Mouse (Mus musculus) CH12F3 (cell line): ENCODE data around the gene Spata17.

Experiments used
- in situ Hi-C: fragments of 300-500 bp; cut with MboI; formaldehyde crosslinking; loops from 2 replicates; pipeline ENCODE4 v1.14.3; 2020; ENCODE audit warnings: low sequenced_read_pairs

The Spata17 gene

DNA sequence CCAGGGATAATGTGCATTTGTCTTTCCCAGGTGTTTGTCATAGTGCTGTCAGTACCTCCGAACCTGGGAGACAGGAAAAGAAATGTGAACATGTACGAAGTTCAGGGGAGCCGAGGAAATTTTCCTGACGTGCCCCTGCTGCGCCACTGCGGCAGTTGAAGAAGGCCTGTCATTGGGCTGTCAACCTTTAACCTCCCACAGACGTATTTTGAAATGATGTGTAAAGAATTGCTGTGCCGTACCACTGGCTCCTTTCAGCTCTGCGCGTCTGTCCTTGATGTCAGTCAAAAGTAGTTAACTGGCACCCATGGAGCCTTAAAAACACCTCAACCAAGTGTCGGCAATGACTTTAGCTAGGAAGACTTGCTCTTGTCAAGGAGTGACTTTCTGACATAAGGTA lies 205.2 kb downstream of the Spata17 start:
- in situ Hi-C loops, result no loop called here

DNA sequence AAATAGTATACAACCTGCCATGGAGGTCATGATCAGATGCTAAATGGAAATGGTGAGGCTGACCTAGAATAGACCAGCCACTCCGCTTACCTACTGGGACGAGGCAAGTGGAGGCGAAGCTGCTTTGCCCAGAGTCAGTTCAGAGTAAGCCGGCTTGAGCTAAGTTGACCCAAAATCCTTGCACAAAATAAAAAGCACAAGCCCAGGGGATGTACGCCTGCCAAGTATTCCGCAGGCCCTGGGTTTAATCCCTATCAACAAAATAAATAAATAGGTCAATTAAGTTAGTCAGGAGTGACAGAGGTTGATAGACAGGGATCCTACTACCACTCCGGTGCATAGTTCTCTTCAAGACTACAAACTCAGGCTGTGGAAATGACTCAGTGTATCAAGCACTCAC lies 207.0 kb downstream of the Spata17 start:
- in situ Hi-C loops, result no loop called here

DNA sequence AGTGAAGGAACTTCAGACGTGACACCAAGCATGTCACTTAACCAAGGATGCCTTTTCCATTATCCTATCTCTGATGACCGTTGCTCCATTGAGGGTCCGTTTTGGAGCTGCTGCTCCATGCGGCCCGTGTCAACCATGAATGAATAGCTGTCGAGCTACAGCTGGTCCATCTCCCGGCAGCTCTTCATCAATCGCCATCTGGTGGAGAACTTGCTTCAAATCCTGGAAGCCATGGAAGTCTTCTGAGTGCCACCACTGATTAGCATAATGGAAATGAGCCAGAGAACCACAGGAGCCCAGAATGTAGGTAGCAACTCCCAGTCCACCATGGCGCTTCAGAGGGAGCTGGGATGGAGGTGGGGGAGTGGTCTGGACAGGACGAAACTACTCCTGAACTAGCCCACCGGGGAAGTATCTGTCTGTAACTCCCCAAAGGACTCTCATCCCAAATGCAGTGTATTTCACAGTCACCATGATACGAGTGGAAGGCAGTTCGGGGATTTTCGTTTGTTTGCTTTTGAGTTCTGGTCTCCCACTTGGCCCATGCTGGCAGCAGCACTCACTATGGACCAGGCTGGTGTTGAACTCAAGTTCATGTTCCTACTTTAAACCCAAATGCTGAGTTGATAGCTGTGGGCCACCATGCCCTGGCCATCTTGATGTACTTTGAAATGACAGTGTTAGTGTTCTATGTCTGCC lies 208.9 kb downstream of the Spata17 start:
- in situ Hi-C loops, result no loop called here

DNA sequence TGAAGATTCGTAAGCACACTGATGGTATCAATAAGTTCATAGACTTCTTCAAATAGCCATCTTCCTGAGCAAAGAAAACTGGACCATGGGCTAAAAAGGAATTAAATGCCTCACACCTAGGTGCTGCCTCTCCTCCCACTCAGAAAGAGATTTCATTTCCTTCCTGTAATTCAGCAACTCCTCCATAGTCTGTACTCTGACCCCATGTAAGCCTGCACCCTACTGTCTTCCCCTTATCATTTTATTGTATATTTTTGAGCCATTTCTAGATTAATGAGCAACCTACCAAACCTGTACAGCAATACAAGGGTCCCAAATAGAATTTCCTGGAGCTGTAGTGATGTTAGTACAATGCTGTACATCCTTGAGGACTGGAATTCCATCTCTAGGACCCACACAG lies 211.0 kb downstream of the Spata17 start:
- in situ Hi-C loops, result no loop called here

DNA sequence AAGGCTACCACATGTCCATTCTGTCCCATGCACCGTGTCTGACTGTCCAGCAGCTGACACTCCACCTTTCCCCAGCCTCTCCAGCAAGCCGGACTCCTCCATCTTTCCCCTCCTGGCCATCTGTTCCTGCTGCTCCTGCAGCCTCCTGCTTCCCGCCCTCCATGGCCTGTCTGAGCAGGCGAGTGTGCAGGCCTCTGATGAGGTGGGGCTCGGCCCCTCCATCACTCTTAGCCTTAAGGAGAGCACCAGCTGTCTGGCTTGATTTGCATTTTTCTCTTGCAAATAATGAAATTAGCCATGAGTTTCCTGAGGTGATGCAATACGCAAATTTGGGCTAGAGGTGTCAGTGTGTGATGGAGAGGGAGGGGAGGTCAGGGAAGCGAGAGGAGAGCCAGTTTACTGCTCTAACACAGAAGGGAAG lies 211.8 kb downstream of the Spata17 start:
- in situ Hi-C loops, result no loop called here

DNA sequence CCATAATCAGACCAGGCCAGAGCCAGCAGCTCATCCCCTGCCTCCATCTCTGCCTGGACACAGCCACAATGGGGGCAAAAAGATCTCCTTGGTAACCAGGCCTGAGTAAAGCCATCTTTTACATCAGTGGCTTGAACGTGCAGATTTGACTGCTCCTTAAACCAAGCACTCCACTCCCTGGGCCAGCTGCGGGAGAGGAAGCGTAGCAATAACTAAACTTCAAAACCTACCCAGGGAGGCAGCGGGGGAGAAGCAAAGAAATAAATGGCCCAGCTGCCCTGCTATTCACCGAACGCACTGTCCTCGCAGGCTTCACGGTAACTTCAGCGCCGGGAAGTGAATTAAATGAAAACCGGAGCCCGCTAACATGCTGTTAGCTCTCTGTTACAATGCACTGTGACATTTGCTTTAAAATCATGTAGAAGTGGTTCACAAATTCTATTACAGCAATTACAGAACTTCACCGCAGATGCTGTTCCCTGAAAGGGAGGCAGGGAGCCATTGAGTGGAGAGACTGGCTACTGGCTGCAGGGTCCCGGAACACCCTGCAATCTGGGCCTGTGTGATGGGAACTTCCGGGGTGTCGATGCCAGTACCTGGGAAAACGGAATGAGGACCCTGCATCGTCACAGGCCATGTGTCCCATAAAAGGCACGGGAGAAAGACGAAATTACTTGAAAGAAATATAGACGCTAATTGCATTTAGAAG lies 217.5 kb downstream of the Spata17 start:
- in situ Hi-C loops, result no loop called here
